Mouse (Mus musculus) kidney, embryonic 16.5 days (tissue): ENCODE measurements around the gene Ap3d1. TPM values are rescaled to one million over a fixed set of nuclear protein-coding genes. Genes with fewer than 3 reads are reported as not detected.
A peak's percentile ranks its signal among the peaks of the same experiment; 100 is the strongest.

Source experiments
- ATAC-seq: fragments of 200-750 bp; cut with Nextera tagmentation; 2 replicates; pipeline ENCODE4 v1.8.0; 2017; ENCODE audit warnings: moderate TSS enrichment; ENCODE audit not compliant: low FRiP score, low TSS enrichment
- H3K27ac ChIP-seq: fragments of 300-500 bp; sonication (generic); 2 replicates; pipeline ENCODE4 v1.5.1; 2014; ENCODE audit warnings: low read length
- H3K27me3 ChIP-seq: fragments of 300-500 bp; sonication (generic); 2 replicates; pipeline ENCODE4 v1.6.1; 2014; ENCODE audit warnings: low read length, control low read depth, mixed read lengths; ENCODE audit not compliant: insufficient read depth
- H3K36me3 ChIP-seq: fragments of 300-500 bp; sonication (generic); 2 replicates; pipeline ENCODE4 v1.6.1; 2014; ENCODE audit warnings: low read length, control low read depth, mixed read lengths; ENCODE audit not compliant: insufficient read depth
- H3K4me1 ChIP-seq: fragments of 300-500 bp; sonication (generic); 2 replicates; pipeline ENCODE4 v1.6.1; 2014; ENCODE audit warnings: low read length, control low read depth, mixed read lengths; ENCODE audit not compliant: insufficient read depth
- H3K4me2 ChIP-seq: fragments of 300-500 bp; sonication (generic); replicated peaks from 2 replicates; pipeline ENCODE4 v1.6.1; 2014; ENCODE audit warnings: low read depth, low read length
- H3K4me3 ChIP-seq: fragments of 300-500 bp; sonication (generic); 2 replicates; pipeline ENCODE4 v1.5.1; 2014; ENCODE audit warnings: mild to moderate bottlenecking, low read length
- H3K9ac ChIP-seq: fragments of 300-500 bp; sonication (generic); replicated peaks from 2 replicates; pipeline ENCODE4 v1.6.1; 2014; ENCODE audit warnings: low read length
- H3K9me3 ChIP-seq: fragments of 300-500 bp; sonication (generic); 2 replicates; pipeline ENCODE4 v1.6.1; 2016; ENCODE audit warnings: low read length, control low read depth
- WGBS: fragments of 180-500 bp; shearing (Covaris S2); extraction: QIAGEN DNeasy Blood & Tissue Kit; methylation state at CpG from one replicate; pipeline ENCODE4 v1.1.7; 2014; 5-methylcytosine and 5-hydroxymethylcytosine counted together
- polyA plus RNA-seq: library from polyadenylated mRNA; unstranded; fragments of >200 nt; fragmentation: Nextera tagmentation; extraction: Ambion mirVana; gene quantifications from 2 replicates; pipeline ENCODE4 v1.2.1, GENCODE M21; 2015

Gene Ap3d1
- polyA plus RNA-seq, result 67.7 and 68.8 TPM in 2 replicates

DNA sequence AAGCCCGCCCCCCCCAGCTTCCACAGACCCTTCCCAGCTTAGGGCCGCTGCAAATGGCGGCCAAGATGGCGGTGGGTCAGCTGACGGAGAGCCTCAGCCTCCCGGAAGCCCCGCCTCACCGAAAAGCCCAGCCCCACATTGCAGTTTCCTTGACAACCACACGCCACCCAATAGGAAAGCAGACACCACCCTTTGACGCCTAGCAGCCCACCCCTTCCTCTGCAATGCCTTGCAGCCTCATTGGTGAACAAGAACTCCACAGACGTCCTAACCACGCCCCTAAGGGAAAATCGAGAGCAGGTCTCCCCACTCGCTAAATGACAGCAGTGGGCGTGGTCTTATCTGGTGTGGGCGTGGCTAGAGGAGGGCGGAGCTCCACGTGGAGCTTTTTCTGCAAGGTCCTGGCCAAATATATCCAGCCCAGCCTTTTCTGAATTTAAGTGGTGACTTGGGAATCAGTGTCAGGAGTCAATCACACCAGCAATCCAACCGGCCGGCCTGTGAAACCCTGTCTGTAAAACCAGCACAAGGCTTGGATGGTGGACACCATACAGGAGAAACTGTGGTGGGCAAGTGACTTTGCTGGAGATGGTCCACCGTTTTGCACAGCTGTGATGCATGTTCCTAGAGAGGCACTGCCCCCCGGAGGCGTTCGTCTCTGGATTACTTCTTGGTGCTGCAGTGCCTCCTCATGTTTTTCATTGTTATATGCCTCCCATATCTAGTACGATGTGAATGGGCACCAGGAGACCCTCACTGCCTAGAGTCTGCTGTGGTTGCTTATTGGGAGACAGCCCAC lies at the start of gene Ap3d1:
Ap3d1 (minus strand) TSS at position 85 of the 799 bp plus-strand sequence.
- Histone ChIP-seq H3K27ac (peak within 1 kb of the TSS; percentile 76), H3K9ac (peak within 1 kb of the TSS; percentile 97), H3K27me3 (no peaks in the 10 kb centered on the region), H3K4me3 (peak within 1 kb of the TSS; percentile 100), H3K4me2 (peak within 1 kb of the TSS; percentile 95), H3K9me3 (no peaks in the 10 kb centered on the region), H3K4me1 (peaks cover 25% of the 10 kb centered on the region), H3K36me3 (no peaks in the 10 kb centered on the region)
- ATAC-seq, result peak; percentile 99
- 3% methylated on average over 25 of the region's 25 CpGs for WGBS

DNA sequence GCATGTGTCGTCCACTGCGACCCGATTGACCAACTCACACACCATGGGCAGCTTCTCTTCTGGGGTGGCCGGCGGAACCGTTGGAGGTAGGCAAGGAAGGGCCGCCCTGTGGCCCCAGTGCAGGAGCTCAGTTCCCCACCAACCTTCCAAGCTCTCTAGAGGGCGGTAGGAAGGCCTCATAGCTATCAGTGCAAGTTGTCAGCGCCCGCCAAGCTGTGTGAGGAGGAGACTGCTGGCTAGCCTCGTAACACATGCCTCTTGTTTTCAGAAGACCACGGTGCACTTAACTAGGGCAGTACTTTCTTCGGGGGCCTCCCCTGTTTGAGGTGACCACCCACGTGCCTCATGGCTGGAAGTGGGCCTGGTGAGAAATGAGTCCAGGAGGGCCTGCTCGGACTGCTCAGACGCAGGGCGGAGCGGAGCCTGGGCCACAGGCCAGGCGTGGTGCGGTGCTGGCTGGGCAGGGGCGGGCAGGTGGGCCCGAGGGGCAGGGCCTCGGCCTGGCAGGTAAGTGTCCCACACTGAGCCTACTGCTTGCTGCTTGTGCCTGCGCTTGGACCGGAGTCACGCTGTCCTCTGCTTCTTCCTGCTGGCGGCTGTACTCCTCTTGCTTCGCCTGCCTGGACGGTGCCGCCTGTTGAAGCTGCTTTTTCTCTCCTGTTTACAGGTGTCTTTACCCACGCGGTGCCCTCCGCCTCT lies 49.6 kb upstream of the Ap3d1 start:
- no peak; the same call in 1 of the 2 replicates for ATAC-seq
- Histone ChIP-seq H3K4me2 (no peak overlapping the region), H3K9me3 (no peaks in the 10 kb centered on the region), H3K9ac (no peak overlapping the region), H3K27me3 (no peaks in the 10 kb centered on the region), H3K4me1 (peaks cover 12% of the 10 kb centered on the region), H3K36me3 (peaks cover 80% of the 10 kb centered on the region), H3K27ac (no peak overlapping the region), H3K4me3 (no peak overlapping the region)
- 81% methylated on average over 33 of the region's 33 CpGs for WGBS

GRCm38 (mm10) chr10:80790761-80791404 lies 48.8 kb upstream of the Ap3d1 start:
- Histone ChIP-seq H3K27ac (no peak overlapping the region), H3K4me3 (no peak overlapping the region), H3K4me1 (peaks cover 7% of the 10 kb centered on the region), H3K9me3 (no peaks in the 10 kb centered on the region), H3K9ac (no peak overlapping the region), H3K4me2 (no peak overlapping the region), H3K36me3 (peaks cover 80% of the 10 kb centered on the region), H3K27me3 (no peaks in the 10 kb centered on the region)
- no peak for ATAC-seq
- 86% methylated on average over 19 of the region's 19 CpGs for WGBS

DNA sequence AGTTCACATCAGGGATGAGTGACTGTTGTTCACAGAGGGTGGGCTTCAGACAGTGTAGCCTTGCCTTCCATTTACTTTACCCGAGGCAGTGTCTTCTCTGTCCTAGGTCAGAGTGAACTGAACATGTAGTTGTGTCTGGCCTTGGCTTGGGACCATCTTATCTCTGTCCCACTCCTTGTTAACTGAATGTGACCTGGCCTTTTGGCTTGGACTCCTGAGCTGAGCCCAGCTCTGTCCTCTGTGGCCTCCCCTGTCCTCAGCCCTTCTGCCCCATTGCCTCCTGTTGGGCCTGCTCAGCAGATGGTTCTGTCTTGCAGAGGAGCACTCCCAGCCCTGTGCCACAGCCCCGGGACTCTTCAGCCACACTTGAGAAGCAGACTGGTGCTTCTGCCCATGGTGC lies 45.5 kb upstream of the Ap3d1 start:
- no peak overlapping the region for H3K4me3 ChIP-seq
- H3K27ac ChIP-seq, result no peak overlapping the region
- no peak for ATAC-seq
- H3K4me1 ChIP-seq, result peaks cover 7% of the 10 kb centered on the region
- no peaks in the 10 kb centered on the region for H3K9me3 ChIP-seq
- H3K36me3 ChIP-seq, result peaks cover 91% of the 10 kb centered on the region
- no peak overlapping the region for H3K4me2 ChIP-seq
- H3K9ac ChIP-seq, result no peak overlapping the region
- H3K27me3 ChIP-seq, result no peaks in the 10 kb centered on the region
- 77% methylated on average over 2 of the region's 2 CpGs for WGBS

GRCm38 (mm10) chr10:80785963-80786362 lies 43.9 kb upstream of the Ap3d1 start:
- WGBS, result 94% methylated on average over 11 of the region's 11 CpGs
- Histone ChIP-seq H3K27me3 (no peaks in the 10 kb centered on the region), H3K4me3 (no peak overlapping the region), H3K36me3 (peaks cover 95% of the 10 kb centered on the region), H3K9me3 (no peaks in the 10 kb centered on the region), H3K4me1 (no peaks in the 10 kb centered on the region), H3K27ac (no peak overlapping the region), H3K4me2 (no peak overlapping the region), H3K9ac (no peak overlapping the region)
- ATAC-seq, result no peak

DNA sequence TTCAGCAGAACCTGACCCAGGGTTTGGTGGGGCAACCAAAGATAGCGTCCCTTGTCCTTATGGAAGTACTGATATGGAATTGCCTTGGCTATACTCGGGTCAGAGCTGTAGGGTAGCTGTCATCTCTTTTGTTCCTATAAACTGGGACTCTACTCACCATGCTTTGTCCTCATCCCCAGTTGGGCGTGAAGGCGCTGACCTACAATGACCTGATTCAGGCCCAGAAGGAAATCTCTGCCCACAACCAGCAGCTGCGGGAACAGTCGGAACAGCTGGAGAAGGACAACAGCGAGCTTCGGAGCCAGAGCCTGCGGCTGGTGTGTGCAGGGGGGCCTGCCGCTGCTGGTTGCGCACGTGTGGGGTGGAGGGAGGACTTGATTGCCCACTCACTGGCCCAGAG lies 42.8 kb upstream of the Ap3d1 start:
- no peak overlapping the region for H3K4me2 ChIP-seq
- 89% methylated on average over 12 of the region's 12 CpGs for WGBS
- no peak overlapping the region for H3K27ac ChIP-seq
- no peak overlapping the region for H3K4me3 ChIP-seq
- no peaks in the 10 kb centered on the region for H3K9me3 ChIP-seq
- peaks cover 95% of the 10 kb centered on the region for H3K36me3 ChIP-seq
- no peak overlapping the region for H3K9ac ChIP-seq
- no peaks in the 10 kb centered on the region for H3K4me1 ChIP-seq
- H3K27me3 ChIP-seq, result no peaks in the 10 kb centered on the region
- no peak for ATAC-seq

GRCm38 (mm10) chr10:80784302-80784701 lies 42.2 kb upstream of the Ap3d1 start:
- ATAC-seq, result no peak
- H3K9me3 ChIP-seq, result no peaks in the 10 kb centered on the region
- peaks cover 91% of the 10 kb centered on the region for H3K36me3 ChIP-seq
- no peaks in the 10 kb centered on the region for H3K4me1 ChIP-seq
- H3K27me3 ChIP-seq, result no peaks in the 10 kb centered on the region
- no peak overlapping the region for H3K9ac ChIP-seq
- no peak overlapping the region for H3K4me2 ChIP-seq
- H3K27ac ChIP-seq, result no peak overlapping the region
- no peak overlapping the region for H3K4me3 ChIP-seq
- WGBS, result 96% methylated on average over 2 of the region's 2 CpGs

DNA sequence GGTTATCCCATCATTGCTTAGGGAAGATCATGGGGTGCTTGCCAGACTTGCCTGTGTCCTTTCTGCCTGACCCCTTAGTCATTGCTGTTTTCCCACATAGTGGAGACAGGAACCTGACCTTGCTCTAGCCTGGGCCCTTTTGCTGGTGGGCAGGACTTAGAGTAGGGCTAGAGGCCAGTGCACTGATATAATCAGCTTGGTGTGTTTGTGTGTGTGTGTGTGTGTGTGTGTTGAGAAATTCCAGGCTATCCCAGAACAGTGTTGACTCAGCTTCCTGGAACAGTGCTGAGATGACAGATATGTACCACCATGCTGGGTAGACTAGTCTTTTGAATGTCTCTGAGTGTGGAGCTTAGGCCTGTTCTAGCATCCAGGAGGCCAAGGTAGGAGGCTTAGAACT lies 37.5 kb upstream of the Ap3d1 start:
- Histone ChIP-seq H3K27ac (no peak overlapping the region), H3K4me3 (no peak overlapping the region), H3K9me3 (no peaks in the 10 kb centered on the region), H3K36me3 (peaks cover 79% of the 10 kb centered on the region), H3K9ac (no peak overlapping the region), H3K27me3 (no peaks in the 10 kb centered on the region), H3K4me2 (no peak overlapping the region), H3K4me1 (no peaks in the 10 kb centered on the region)
- no peak for ATAC-seq

GRCm38 (mm10) chr10:80777123-80777522 lies 35.1 kb upstream of the Ap3d1 start:
- Histone ChIP-seq H3K27me3 (no peaks in the 10 kb centered on the region), H3K4me1 (no peaks in the 10 kb centered on the region), H3K4me3 (no peak overlapping the region), H3K9me3 (no peaks in the 10 kb centered on the region), H3K36me3 (peaks cover 76% of the 10 kb centered on the region), H3K9ac (no peak overlapping the region), H3K27ac (no peak overlapping the region), H3K4me2 (no peak overlapping the region)
- 82% methylated on average over 5 of the region's 5 CpGs for WGBS
- no peak for ATAC-seq
